Mouse (Mus musculus) lung, postnatal 0 days (tissue): ENCODE results near the gene Ly6g6f.

ENCODE experiments used
- CTCF ChIP-seq: IDR thresholded peaks from 2 replicates; pipeline ENCODE4 v1.5.1; 2016; ENCODE audit warnings: antibody characterized with exemption, mild to moderate bottlenecking
- EP300 ChIP-seq: IDR thresholded peaks from 2 replicates; pipeline ENCODE4 v1.6.1; 2016; ENCODE audit warnings: antibody characterized with exemption, mild to moderate bottlenecking, control low read depth

DNA sequence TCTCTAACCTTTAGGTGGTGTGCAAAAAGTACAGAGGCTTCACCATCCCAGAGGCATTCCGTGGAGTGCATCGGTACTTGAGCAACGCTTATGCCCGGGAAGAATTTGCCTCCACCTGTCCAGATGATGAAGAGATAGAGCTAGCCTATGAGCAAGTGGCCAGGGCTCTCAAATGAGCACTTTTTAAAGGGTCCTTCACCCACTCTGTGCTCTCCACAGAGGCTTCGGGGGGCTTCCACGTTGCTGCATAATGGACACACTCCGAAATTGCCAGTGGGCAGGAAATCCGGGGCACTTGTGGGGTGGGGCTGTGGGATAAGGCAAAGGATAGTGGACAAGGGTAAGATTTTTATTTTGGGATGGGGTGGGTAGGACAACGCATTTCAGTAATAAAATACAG lies 27.1 kb downstream of the Ly6g6f start:
- TF ChIP-seq EP300: no peak
- no peak for TF ChIP-seq CTCF
